Mouse (Mus musculus) NIH3T3 (cell line): ENCODE data around the gene Tspoap1.

Source experiments
- DNase-seq: peaks from one replicate; pipeline ENCODE4 v3.0.0-alpha.2; 2012; ENCODE audit warnings: low read depth

Tspoap1 gene

DNA sequence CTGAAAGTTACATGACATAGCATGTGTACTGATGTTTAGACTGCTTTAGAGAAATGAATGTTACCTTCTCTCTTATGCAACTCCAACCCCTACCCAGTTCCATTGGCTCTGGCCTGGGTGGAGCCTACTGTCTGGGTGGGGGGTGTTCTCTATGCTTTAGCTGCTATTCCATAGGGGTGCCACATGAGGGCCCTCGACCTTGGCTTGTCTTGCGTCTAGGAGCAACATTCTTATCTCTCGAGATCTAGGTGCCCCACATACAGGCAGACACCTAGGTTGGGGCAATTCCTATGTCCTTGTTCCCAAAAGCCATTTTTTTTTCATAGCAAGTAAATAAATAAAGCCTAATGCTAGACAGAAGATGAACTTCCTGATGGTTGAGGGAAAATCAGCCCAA is 734 bp upstream of the Tspoap1 start:
- DNase-seq: no peak

DNA sequence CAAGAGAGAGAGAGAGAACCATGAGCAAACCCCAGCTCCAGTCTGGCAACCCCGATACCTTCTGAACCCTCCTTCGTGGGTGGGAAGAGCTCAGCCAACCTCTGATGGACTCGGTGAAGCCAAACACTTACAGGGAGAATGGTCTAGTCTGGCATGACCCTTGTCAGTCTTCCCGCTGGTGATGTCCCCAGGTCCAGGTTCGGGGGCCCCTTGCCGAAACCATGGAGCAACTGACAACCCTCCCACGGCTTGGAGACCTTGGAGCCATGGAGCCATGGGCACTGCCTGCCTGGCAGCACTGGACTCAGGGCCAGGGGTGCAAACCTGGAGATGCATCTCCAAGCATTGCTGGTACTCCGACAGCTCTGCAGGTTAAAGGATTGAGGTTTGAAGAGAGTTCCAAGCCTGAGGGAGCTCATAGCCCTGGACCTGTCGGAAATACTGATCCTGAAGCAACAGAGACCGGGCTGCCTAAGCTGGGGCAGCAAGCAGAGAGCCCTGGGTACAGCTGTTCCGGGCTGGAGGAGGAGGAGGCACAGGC is 910 bp downstream of the Tspoap1 start:
- DNase-seq: no peak

DNA sequence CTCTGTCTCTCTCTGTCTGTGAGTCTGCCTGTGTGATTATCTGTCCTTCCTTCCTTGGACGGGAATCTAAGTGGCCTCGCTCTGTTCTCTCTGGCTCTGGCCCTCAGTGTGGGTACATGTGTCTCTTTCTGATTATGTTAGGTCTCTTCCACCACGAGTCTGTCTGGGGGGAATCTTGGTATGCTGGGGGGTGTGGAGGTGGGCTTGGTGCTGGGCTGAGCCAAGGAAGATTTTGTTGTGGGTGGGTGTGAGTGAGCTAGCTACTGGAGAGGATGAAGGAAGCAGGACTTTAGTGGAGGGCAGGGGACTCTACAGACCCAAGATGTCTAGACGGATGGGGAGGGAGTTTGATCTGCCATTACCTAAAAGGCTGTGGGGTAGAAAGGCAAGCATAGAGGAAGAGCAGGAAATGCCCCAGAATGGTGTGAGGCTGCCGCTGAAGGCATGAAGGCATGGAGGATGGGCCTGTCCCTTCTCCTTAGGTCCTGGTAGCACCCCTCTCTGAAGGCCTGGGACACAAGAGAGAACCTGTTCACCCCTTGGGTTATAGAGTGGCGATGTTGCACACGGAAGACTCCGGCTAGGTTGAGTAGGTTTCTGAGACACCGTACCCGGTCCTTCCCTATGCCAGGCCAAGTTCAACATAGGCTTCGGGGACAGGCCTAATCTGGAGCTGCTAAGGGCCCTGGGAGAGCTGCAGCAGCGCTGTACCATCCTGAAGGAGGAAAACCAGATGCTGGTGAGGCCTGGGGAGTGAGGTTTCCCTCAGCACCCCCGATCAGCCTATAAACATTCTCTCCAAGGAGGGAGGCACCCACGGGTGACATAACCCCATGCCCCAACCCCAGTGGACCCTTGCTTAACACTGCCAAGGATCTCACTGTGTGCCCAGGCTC is 1.7 kb downstream of the Tspoap1 start:
- DNase-seq: no peak

DNA sequence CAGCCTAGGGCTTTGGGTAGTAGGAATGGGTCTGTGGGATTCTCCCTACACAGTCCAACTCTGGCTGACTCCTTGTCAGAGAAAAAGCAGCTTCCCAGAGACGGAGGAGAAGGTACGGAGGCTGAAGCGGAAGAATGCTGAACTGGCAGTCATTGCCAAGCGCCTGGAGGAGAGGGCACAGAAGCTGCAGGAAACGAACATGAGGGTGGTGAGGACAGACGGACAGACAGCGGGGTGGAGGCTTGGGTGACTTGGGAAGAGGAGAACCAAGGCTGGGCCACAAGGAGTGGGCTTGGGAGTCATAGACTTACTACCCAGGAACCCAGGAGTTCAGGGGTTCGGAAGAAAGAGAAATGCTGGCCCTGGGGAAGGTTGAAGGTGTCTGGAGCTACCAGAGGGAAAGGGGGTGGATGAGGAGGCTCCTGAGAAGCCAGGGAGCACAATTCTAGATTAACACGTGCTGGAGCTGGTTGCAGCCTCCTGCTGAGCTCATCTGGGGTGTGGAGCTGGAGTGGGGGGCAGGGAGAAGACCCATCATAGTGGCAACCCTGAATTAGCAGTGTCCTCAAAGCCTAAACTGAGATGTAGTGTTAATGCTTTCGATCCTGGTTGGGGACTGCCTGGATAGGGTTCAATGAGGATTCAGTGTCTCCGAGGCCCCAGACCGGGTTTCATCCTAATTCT is 2.5 kb downstream of the Tspoap1 start:
- no peak for DNase-seq

DNA sequence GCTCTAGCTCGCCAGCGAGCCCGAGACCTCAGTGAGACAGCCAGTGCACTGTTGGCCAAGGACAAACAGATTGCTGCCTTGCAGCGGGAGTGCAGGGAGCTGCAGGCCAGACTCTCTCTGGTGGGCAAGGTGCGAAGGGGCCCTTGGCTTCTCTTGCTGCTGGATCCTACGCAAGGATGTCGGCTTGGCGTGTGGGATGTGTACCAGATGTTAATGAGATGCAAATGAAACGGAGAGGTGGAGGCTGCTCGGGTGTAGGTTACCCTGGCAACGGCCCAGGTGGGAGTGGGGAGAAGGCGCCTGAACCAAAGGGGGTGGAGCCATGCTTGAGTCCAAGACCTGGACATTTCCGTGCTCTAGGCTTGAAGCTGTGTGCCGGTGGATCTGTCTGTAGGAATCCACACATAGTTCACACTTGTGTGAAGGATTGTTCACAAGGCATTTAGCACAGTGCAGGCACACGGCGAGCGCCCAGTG is 3.2 kb downstream of the Tspoap1 start:
- no peak for DNase-seq

DNA sequence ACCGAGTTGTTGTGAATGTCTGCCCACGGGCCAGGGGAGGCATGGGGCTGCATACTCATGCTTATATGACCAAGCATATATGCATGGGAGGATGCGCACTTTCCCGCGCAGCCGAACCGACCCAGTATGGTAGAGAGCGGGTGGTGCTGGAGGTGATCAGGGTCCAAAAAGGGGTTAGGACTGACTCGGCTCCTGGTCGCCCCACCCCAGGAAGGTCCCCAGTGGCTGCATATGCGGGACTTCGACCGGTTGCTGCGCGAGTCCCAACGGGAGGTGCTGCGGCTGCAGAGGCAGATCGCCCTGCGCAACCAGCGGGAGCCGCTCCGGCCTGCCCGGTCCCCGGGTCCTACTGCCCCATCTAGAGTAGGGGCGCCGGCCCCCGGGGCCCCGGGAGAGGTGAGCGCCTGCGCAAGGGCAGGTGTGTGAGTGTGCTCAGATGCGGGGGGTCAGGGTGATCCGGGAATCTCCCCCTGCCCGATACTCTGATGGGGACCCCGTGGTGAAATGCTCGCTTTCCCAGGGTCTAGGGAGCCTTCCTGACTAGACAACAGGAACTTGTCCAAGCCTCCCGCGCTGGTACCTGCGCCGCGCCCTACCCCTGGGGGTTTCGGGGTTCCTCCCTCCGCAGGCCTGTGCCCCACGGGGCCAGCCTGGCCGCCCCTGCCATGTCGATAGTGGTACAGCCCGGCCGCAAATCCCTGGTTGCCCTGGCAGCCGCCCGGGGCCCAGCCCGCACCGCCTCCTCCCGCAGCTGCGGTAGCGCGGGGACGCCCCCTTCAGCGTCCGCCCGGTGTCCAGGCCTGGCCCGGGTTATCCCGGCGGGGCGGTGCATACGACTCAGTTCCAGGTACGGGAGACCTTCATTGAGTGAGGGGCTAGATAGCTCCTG is 3.9 kb downstream of the Tspoap1 start:
- DNase-seq: no peak

DNA sequence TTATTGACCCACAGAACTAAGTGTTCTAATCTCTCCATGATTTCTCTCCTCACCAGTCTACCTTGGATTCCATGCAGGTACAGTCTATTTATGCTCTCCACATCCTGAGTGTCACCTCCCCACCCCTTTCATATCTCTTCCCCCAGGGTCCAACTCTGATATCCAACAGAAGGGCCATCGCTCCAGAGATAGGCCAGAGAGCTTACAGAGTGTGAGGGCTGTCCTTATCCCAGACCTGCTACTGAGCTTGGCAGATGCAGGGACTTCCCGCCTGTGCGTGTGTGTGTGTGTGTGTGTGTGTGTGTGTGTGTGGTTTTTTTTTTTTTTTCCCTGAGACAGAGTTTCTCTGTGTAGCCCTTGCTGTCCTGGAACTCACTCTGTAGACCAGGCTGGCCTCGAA is 8.4 kb downstream of the Tspoap1 start:
- no peak for DNase-seq

DNA sequence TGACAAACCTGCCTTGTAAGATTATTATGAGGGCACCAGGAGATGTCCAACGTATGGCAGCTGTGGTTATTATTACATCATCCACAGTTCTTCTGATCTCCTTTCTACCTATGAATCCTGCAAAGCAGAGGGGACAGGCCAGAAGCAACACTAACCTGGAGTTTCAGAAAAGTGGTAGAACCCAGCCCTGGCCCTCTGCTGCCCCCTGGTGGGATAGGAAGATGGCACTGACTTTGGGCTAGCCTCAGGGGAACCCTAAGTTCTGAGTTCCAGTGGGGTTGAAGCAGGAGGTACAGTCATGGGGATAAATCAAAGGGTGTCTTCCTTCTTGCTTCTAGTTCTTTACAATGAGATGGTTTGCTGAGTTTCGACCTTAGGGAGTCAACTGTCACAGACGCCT is 10.6 kb downstream of the Tspoap1 start:
- peak; percentile 80 for DNase-seq

DNA sequence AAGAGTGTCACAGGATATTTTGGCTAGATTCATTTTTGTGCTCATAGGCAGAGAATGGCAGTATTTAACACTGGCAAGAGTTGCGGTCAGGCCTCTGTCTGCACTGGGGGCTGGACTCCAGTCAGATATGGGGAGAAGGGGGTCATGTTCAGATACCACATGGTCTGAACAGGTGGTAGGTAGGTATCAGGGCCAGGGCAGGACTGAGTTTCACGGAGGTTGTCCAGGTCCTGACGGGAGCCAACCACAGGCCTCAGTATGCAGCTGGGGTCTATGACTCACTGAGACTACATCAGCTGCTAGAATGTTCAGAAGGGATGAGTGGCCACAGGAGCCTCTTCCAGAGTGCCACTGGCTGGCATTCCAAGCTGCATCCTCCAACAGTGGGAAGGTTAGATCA is 12.0 kb downstream of the Tspoap1 start:
- DNase-seq: no peak

DNA sequence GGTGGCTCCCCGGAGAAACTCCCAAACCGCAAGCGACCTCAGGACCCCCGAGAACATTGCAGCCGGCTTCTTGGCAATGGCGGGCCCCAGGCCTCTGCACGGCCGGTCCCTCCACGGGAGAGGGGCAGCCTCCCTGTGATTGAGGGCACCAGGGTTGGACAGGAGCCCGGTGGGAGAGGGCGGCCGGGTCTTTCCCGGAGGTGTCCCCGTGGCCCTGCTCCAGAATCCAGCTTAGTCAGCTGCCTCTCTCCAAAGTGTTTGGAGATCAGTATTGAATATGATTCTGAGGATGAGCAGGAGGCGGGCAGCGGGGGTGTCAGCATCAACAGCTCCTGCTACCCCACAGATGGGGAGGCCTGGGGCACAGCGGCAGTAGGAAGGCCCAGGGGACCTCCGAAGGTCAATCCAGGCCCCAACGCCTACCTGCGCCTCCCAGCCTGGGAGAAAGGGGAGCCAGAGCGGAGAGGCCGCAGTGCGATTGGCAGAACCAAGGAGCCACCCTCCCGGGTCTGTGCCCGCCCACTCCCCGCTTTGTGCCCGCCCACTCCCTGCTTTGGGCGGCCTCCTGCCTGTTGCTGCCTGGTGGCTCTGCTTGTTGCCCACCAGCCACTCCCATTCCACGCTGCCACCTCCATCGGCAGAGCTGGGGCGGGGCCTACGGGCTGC is 17.9 kb downstream of the Tspoap1 start:
- no peak for DNase-seq

DNA sequence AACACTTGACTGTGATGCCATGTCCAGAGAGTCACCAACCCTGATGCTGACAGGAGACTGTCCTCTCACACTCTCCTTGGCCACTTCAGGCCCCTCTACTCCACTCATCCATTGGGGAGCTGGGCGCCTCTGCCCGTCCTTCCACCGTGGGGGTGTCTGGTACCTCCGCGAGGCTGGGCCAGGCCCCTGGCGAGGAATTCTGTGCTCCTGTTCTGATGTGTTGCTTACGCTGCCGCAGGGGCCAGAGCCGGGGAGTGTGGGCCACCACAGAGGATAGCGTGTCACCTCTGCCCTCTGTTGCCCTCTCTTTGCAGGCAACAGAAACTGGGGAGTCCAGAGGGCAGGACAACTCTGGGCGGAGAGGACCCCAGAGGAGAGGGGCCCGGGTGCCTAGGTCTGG is 18.6 kb downstream of the Tspoap1 start:
- DNase-seq: no peak

DNA sequence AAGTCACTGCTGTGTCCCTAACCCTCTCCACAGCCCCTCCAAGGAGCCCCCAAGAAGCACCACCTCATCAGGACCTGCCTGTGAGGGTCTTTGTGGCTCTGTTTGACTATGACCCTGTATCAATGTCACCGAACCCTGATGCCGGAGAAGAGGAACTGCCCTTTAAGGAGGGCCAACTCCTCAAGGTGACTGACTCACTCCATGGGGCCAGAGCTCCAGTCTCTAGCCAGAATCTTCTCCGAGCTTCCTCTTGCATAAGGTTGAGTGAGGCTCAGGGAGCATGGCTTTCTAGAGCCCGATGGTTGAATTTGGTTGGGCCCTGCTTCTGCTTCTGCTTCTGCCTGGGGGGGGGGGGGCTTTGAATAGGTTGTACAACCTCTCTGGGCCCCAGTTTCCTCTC is 19.1 kb downstream of the Tspoap1 start:
- no peak for DNase-seq

DNA sequence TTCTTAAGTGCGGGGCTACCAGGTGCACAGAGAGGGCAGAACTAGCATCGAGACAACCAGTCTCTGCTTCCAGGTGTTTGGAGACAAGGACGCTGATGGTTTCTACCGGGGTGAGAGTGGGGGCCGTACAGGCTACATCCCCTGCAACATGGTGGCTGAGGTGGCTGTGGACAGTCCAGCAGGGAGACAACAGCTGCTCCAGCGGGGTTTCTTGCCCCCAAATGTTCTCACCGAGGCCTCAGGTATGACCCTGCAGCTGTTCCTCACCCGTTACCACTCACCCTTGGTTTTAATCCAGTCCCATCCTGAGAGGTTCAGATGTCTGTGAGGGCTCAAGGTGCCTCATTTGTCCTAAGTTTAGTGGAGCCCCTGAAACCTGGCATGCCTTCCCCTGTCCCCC is 19.8 kb downstream of the Tspoap1 start:
- DNase-seq: no peak

DNA sequence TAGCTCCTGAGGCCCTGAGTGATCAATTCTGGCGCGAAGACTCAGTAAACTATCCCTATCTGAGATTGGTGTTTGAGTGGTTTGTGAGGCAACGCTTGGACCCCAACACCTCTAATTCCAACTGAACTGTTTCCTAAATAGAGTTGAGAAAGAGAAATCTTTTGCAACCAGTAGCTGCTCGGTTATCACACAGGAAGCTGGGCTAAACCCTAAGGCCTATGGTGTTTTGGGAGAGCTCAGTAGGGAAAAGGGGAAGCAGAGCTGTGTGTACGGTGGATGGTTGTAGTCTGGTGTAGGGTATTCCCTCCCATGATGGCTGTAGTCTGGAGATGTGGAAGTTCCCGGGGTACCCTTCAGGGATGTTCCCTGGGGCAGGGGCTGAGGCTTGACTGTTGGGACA is 29.7 kb downstream of the Tspoap1 start:
- no peak for DNase-seq

DNA sequence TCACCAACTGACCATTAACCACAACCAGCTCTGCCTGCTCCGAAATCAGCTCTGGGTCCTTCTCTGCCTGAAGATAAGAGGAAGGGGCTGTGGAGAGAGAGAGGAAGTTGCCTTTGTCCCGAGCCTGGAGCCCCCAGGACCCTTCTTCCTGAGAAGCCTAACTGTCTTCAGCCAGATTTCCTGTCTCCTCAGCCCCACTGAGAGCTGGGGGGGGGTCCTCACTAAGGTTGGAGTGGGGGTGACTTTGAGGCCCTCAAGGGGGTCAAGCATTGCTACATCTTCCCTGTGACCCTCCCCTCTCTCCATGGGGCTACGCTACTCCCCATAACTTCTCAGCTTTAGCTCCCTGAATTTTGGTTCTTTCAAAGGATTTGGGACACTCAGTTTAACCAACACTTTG is 33.1 kb downstream of the Tspoap1 start, which contains the start of gene Mpo:
Gene Mpo (plus strand): TSS at position 122 of the 400 bp plus-strand sequence.
- DNase-seq: no peak

DNA sequence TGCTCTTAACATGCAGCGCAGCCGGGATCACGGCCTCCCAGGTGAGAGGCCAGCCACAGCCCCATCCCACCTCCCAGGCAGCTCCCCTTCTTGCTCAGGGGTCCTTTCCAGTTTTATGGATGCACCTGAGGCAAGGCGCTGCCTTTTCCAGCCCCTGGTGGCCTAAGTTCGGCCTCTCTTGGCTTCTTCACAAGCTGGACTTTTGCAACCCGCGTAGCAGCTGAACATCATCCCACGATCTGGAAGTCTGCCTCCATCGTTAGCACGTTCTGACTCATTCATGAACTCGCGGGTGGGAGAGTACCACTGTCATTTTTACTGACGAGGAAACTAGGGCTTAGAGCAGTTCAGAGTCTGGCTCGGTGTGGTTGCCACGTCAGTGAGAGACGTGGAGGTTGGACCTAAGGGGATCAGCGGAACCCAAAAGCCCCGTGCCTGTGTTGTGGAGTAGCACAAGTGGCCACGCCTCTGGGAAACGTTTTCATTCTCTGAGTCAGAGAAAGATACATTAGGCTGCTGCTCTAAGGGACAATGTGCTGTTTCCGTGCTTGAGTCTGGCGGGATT is 41.5 kb downstream of the Tspoap1 start:
- DNase-seq: no peak

DNA sequence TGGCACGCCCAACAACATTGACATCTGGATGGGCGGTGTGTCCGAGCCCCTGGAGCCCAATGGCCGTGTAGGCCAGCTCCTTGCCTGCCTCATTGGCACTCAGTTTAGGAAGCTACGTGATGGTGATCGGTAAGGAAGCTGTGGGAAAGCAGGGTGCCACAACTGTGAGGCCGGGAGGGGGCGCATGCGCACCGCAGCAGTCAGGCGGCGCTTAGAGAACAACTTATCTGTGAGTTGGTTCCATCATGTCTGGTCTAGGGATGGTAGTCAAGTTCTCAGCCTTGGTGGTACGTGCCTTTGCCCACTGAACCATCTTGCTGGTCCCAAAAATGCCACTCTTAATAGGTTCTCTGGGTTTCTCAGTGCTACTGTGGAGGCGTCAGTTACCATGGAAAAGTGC is 42.3 kb downstream of the Tspoap1 start:
- DNase-seq: no peak

DNA sequence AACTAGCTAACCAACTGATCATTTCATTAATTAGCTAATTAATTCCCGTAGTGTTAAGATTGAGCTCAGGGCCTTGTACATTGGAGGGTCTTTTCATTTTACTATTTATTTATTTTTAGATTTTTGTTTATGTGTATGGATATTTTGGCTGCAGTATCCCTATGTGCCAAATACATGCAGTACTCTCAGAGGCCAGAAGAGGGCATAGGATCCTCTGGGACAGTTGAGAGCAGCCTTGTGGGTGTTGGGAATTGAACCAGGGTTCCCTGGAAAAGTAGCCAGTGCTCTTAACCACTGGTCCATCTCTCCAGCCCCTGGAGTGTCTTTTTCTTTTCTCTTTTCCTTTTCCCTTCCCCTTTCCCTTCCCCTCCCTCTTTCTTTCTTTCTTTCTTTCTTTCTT is 45.1 kb downstream of the Tspoap1 start:
- peak; percentile 62 for DNase-seq

DNA sequence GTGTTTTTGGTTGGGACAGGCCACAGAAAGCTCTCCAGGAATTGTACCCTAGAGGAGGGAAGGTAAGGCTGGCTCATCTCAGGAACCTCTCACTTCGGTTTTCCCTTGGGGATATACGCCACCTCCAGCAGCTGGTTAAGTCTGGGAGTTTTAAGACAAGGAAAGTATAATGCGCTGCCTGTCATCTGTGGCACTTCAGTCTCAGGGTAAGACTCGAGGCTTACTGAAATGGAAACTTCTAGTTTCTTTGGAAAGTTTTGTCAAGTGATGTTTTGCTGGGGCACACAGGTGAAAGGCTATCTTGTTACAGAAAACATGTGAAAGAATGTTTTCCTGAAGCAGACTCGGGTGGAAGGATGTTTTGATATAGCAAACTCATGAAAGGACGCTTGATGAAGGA is 47.1 kb downstream of the Tspoap1 start:
- DNase-seq: no peak

DNA sequence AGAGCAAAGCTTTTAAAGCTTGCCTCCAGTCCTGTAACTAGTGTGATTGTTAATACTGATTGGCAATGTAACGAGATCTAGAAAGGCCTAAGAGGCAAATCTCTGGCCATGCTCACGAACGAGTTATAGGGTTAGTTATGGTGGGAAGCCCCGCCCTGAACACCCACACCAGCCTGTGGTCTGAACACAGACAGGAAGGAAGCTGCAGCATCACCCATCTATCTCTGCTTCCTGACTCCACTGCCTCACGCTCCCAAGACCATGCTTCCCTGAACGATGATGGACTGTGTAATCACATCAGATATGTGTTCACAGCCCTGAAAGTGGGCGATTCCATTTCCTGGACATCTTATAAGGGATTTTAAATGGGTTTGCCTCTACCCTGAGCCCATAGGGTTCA is 47.9 kb downstream of the Tspoap1 start:
- DNase-seq: no peak

DNA sequence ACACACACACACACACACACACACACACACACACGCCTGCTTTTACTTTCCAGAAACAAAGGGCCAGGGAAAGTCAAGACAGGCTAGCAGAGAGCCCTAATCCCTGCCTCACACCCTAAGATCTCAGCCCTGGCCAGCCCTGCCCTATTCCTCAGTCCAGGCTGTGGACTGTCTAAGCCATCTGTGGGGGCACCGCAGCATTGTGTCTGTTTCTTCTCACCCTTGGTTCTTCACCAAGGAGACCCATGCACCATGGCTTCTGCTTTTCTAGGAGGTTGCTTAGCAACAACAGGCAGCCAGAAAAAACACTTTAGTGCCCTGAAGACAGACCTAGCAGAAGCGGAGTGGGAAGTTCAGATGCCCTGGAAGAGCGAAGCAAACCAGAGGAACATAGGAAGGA is 51.1 kb downstream of the Tspoap1 start:
- no peak for DNase-seq
